Mouse (Mus musculus) left cerebral cortex, postnatal 25 days (tissue): ENCODE results near the gene Nup98. TPM values are rescaled to one million over a fixed set of nuclear protein-coding genes. Genes with fewer than 3 reads are reported as not detected.

Source experiments
- DNase-seq, 2 experiments: peaks; one replicate each; pipeline ENCODE4 v3.0.0; 2022; ENCODE audit warnings: low spot score in 2 of 2, mixed read lengths in 1 of 2
- intact Hi-C: fragments of 180-260 bp; cut with DNase I; formaldehyde crosslinking; loops from one replicate; pipeline ENCODE4 v1.15.1; 2025
- total RNA-seq, 2 experiments: library from RNA; stranded (reverse); gene quantifications; 2 replicates each; pipeline ENCODE4 v1.2.3; 2021

The Nup98 gene
- total RNA-seq, 2 experiments from 2014 or later: 39.7 to 43.5 TPM

- no peak for DNase-seq
- intact Hi-C loops: no loop called here
Observed at GRCm38 (mm10) chr7:102239591-102239990, 29.6 kb upstream of the Nup98 start.

DNA sequence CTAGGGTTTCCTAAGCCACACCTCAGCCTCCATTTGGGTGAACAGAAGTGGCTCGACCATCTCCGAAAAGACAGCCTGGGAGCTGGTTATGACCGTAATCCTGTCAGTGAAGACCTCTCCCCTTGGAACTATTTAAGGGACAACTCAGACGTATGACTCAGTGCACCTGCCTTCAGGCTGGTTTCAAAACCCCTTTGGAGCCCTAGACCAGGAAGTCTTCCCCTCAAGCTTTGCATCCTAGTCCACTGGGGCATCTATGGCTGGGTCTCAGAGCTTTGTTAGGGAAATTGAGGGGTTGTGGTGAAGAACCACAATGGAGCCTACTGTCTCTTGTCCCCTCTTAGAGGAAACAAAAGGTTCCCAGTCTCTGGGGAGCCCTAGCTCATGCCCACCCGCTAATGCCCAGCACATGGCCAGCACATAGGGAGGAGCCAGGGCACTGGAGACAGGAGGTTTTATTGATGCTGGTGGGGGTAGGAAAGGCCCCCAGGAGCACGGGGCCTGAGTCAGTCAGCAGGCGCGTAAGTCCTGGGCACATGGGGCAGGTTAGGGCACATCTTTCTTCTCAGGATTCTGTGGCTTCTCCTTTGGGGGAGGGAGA is 28.8 kb upstream of the Nup98 start:
- intact Hi-C loops: no loop called here
- no peak for DNase-seq

DNA sequence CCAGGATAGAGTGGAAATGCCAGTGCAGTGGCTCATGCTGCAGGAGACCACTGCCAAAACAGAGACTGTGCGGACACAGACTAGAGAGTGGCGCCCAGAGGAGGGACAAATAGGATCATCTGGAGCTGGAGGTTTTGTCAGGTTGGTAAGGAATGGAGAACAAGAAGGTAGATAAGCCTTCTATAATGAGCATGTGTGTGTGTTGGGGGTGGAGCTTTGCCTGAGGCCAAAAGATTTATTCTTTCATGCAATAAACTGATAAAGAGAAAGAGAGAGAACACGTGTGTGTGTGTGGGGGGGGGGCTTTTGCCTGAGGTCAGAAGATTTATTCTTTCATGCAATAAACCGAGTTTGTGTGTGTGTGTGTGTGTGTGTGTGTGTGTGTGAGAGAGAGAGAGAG is 23.1 kb upstream of the Nup98 start:
- no peak for DNase-seq
- intact Hi-C loops: no loop called here

- intact Hi-C loops: no loop called here
- DNase-seq: no peak
Observed at GRCm38 (mm10) chr7:102229814-102230213, 19.8 kb upstream of the Nup98 start.

GRCm38 (mm10) chr7:102228049-102228670 is 18.2 kb upstream of the Nup98 start:
- DNase-seq: no peak
- intact Hi-C loops: no loop called here

GRCm38 (mm10) chr7:102226051-102226450 is 16.1 kb upstream of the Nup98 start:
- DNase-seq: no peak
- intact Hi-C loops: no loop called here

GRCm38 (mm10) chr7:102223883-102224738 is 14.1 kb upstream of the Nup98 start:
- intact Hi-C loops: loop anchor here (2.0 kb wide), 1 partner anchor 27 kb away; no protein-coding TSS in a partner anchor
- no peak for DNase-seq

DNA sequence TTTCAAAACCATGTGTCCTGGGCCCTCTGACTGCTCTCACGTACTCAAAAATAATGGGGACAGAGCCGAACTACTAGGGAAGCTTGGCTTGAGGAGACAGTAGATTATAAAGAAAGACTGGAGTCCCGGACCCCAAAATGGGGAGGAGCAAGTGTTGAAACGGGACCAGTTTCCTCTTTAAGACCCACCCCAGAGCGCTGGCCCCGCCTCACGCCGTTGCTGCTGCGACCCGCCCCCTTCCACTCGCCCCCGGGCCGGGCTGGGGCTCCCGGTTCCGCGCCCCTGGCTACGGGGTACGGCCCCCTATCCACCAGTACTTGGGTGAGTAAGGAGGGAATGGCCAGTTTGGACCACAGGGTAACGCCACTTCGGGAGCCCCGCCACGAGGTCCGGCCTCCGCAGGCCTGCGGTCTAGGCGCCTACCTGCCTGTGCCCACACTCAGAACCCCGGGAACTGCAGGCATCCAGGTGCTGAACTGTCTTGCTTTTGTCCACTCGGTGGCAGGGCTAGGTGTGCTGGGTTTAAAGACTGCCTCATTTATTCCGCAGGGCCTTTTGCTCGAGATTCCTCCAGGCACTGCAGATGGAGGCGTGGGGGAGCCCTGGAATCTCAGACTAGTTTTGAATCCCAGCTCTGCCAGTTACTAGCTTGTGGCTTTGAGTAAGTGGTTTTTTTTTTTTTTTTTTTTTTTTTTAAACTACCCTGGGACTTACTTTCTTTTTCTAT is 13.0 kb upstream of the Nup98 start:
- intact Hi-C loops: loop anchor here (2.0 kb wide), 1 partner anchor 28 kb away; no protein-coding TSS in a partner anchor
- peak; percentile 64 to 66 for DNase-seq

GRCm38 (mm10) chr7:102222336-102222735 is 12.4 kb upstream of the Nup98 start:
- intact Hi-C loops: loop anchor here (2.0 kb wide), 1 partner anchor 28 kb away; no protein-coding TSS in a partner anchor
- DNase-seq: no peak

- DNase-seq: peak in 1 of 2 experiments; percentile 52
- intact Hi-C loops: loop anchor here (2.0 kb wide), 1 partner anchor 29 kb away; no protein-coding TSS in a partner anchor
Observed at GRCm38 (mm10) chr7:102221899-102222298, 11.9 kb upstream of the Nup98 start.

GRCm38 (mm10) chr7:102211071-102211470 is 1.1 kb upstream of the Nup98 start:
- intact Hi-C loops: loop anchor here (2.0 kb wide), 1 partner anchor 40 kb away; no protein-coding TSS in a partner anchor
- DNase-seq: no peak

GRCm38 (mm10) chr7:102208806-102209363 is 1.1 kb downstream of the Nup98 start:
- no peak for DNase-seq
- intact Hi-C loops: no loop called here

GRCm38 (mm10) chr7:102205646-102206045 is 4.3 kb downstream of the Nup98 start:
- DNase-seq: no peak
- intact Hi-C loops: no loop called here

GRCm38 (mm10) chr7:102204296-102204857 is 5.6 kb downstream of the Nup98 start:
- no peak for DNase-seq

DNA sequence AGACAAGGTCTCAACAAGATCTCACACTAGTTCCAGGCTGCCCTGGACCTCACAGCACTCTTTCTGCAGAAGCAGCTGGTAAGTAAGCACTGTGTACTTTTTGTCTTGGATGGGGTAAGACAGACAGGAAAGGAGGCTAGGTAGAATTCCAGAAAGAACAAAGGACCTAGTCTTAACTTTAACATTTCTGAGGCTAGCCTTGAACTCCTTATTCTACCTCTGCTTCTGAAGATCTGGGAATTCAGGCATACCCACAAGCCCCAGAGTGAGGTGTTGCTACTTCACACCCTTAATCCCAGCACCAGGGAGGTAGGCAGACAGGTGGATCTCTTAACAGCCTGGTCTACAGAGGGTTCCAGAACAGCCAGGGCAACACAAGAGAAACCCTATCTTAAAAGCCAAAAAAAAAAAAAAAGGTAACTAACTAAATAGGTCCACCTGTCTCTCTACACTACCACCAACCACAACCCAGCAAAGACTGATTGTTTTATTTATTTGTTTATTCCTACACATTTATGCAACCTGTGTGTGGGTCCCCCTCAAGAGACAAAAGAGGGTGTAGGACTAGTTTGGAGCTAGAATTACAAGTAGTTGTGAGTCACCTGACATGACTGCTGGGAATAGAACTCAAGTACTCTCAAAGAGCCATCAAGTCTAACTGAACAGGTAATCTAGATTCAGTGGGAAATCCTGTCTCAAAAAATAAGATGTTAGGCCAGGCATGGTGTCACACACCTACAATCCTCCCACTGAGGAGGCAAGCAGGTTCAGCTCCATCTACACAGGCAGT is 8.8 kb downstream of the Nup98 start:
- DNase-seq: no peak
- intact Hi-C loops: no loop called here

More at GRCm38 (mm10) chr7:102204296-102204857, 5.6 kb downstream of the Nup98 start:
- intact Hi-C loops: no loop called here

DNA sequence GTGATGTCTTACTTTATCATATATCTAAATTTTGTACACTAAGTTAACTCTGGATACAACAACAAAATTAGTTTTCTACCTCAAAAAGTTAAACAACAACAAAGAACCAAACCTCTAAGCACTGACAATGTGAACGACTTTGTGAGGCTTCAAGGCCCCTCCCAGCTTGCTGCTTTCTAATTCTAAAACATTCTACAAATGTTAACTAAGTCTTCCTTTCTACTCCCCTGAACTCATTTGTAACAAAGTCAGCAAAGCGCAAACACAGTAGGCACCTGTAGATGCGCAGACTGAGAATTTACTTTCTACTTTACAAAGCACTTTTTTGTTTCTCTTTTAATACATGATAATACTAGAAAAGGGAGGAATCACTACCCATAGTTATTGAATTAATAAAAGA is 9.4 kb downstream of the Nup98 start:
- intact Hi-C loops: no loop called here
- no peak for DNase-seq

- DNase-seq: no peak
- intact Hi-C loops: no loop called here
Observed at GRCm38 (mm10) chr7:102192356-102192755, 17.6 kb downstream of the Nup98 start.

GRCm38 (mm10) chr7:102183849-102184248 is 26.1 kb downstream of the Nup98 start:
- intact Hi-C loops: loop anchor here (5.0 to 10.0 kb wide), 2 partner anchors 47 to 231 kb away; no protein-coding TSS in a partner anchor
- DNase-seq: no peak
